ENCODE assay signal across 14 mouse cellular contexts in genomic region chr1:162016982-162017381, GRCm38 (mm10). TPM values are rescaled to one million over a fixed set of nuclear protein-coding genes. Genes with fewer than 3 reads are reported as not detected.
DNase-seq lines count a peak whose midpoint lies in the region; ATAC-seq lines count a peak whose summit lies in the region.
"Had no signal": no experiment of that assay in that cellular context is flagged by ENCODE, and none has a peak within 500 bp of the region (broad histone marks: within the 10 kb centered on the region; RNA-seq: fewer than 3 reads in every experiment).

No protein-coding gene starts in this region.

- H3K4me2 ChIP-seq in forebrain, embryonic 11.5 days (ENCODE audit: low read depth, low read length, severe bottlenecking): no peak overlapping the region
- no peak overlapping the region for H3K4me2 ChIP-seq in forebrain, embryonic 13.5 days
- no peak overlapping the region for H3K4me2 ChIP-seq in kidney, embryonic 14.5 days (replicated peaks; ENCODE audit: low read depth, low read length)
- H3K4me2 ChIP-seq in embryonic facial prominence, embryonic 12.5 days (replicated peaks): 0 out of 2 replicates have a peak overlapping the region, but pooled peaks have one; percentile 13

- 65% methylated on average over 7 of the region's 7 CpGs for WGBS in forebrain, embryonic 11.5 days
- WGBS in forebrain, embryonic 13.5 days: 51% methylated on average over 7 of the region's 7 CpGs
- WGBS in kidney, embryonic 14.5 days: 15% methylated on average over 7 of the region's 7 CpGs
- WGBS in embryonic facial prominence, embryonic 12.5 days: 11% methylated on average over 7 of the region's 7 CpGs

- no peaks in the 10 kb centered on the region for H3K27me3 ChIP-seq in forebrain, embryonic 11.5 days (ENCODE audit: control insufficient read depth, insufficient read depth, low read length)
- H3K27me3 ChIP-seq in forebrain, embryonic 13.5 days: no peaks in the 10 kb centered on the region
- H3K27me3 ChIP-seq in kidney, embryonic 14.5 days (ENCODE audit: control insufficient read depth, insufficient read depth, low read length): no peaks in the 10 kb centered on the region
- no peaks in the 10 kb centered on the region for H3K27me3 ChIP-seq in embryonic facial prominence, embryonic 12.5 days

- no peak for DNase-seq in forebrain, embryonic 11.5 days (ENCODE audit: low spot score)
- no peak for DNase-seq in kidney, postnatal 10 days
- DNase-seq in mesoderm, embryonic 11.5 days (ENCODE audit: low read depth, low spot score): peak; percentile 87
- DNase-seq in ovary, postnatal 14 days (ENCODE audit: low spot score): no peak
- DNase-seq: adrenal gland, postnatal 14 days; cerebellum, adult 11-12 months; kidney, adult 8-10 months; lung, postnatal 36 days had no signal

- no peak for ATAC-seq in forebrain, embryonic 11.5 days (replicated peaks; ENCODE audit: low FRiP score)
- no peak for ATAC-seq in forebrain, embryonic 13.5 days
- peak; percentile 53; the same call in 1 of the 2 replicates for ATAC-seq in kidney, embryonic 14.5 days (ENCODE audit: low FRiP score, low TSS enrichment)
- ATAC-seq in embryonic facial prominence, embryonic 12.5 days (ENCODE audit: insufficient number of reproducible peaks, insufficient read depth, low FRiP score, low TSS enrichment): peak; percentile 49; the same call in 1 of the 2 replicates
- ATAC-seq in CD4-positive, CD25-positive, alpha-beta regulatory T cell, adult 4 months: no peak
- ATAC-seq: midbrain, embryonic 16.5 days had no signal

- H3K9me3 ChIP-seq in forebrain, embryonic 11.5 days (ENCODE audit: control insufficient read depth, low read length): no peaks in the 10 kb centered on the region
- H3K9me3 ChIP-seq in forebrain, embryonic 13.5 days (replicated peaks): no peaks in the 10 kb centered on the region
- H3K9me3 ChIP-seq in kidney, embryonic 14.5 days (ENCODE audit: control insufficient read depth, low read length): no peaks in the 10 kb centered on the region
- H3K9me3 ChIP-seq in embryonic facial prominence, embryonic 12.5 days: no peaks in the 10 kb centered on the region

- H3K27ac ChIP-seq in forebrain, embryonic 11.5 days (ENCODE audit: low read depth, low read length): peak overlapping the region; percentile 59; the same call in 1 of the 2 replicates
- no peak overlapping the region for H3K27ac ChIP-seq in forebrain, embryonic 13.5 days
- H3K27ac ChIP-seq in kidney, embryonic 14.5 days (ENCODE audit: low read depth, low read length): peak overlapping the region; percentile 79
- peak overlapping the region; percentile 98 for H3K27ac ChIP-seq in embryonic facial prominence, embryonic 12.5 days

- H3K36me3 ChIP-seq in forebrain, embryonic 11.5 days (ENCODE audit: control insufficient read depth, insufficient read depth, low read length): no peaks in the 10 kb centered on the region
- H3K36me3 ChIP-seq in forebrain, embryonic 13.5 days (ENCODE audit: poor library complexity, severe bottlenecking): no peaks in the 10 kb centered on the region
- no peaks in the 10 kb centered on the region for H3K36me3 ChIP-seq in kidney, embryonic 14.5 days (ENCODE audit: control insufficient read depth, insufficient read depth, low read length)
- no peaks in the 10 kb centered on the region for H3K36me3 ChIP-seq in embryonic facial prominence, embryonic 12.5 days

- H3K9ac ChIP-seq in forebrain, embryonic 11.5 days (ENCODE audit: low read length): no peak overlapping the region
- no peak overlapping the region for H3K9ac ChIP-seq in forebrain, embryonic 13.5 days
- no peak overlapping the region for H3K9ac ChIP-seq in kidney, embryonic 14.5 days (ENCODE audit: low read depth, low read length)
- peak overlapping the region; percentile 25; the same call in 1 of the 2 replicates for H3K9ac ChIP-seq in embryonic facial prominence, embryonic 12.5 days

- H3K4me3 ChIP-seq in forebrain, embryonic 11.5 days (ENCODE audit: low read depth, low read length): no peak overlapping the region
- no peak overlapping the region for H3K4me3 ChIP-seq in forebrain, embryonic 13.5 days
- H3K4me3 ChIP-seq in kidney, embryonic 14.5 days (ENCODE audit: low read length): no peak overlapping the region
- no peak overlapping the region for H3K4me3 ChIP-seq in embryonic facial prominence, embryonic 12.5 days

- H3K4me1 ChIP-seq in forebrain, embryonic 11.5 days (replicated peaks; ENCODE audit: control insufficient read depth, insufficient read depth, low read length): peaks cover 4% of the 10 kb centered on the region; the same call in 1 of the 2 replicates
- H3K4me1 ChIP-seq in forebrain, embryonic 13.5 days: peaks cover 11% of the 10 kb centered on the region; the same call in 1 of the 2 replicates
- peaks cover 43% of the 10 kb centered on the region for H3K4me1 ChIP-seq in kidney, embryonic 14.5 days (ENCODE audit: control insufficient read depth, insufficient read depth, low read length)
- H3K4me1 ChIP-seq in embryonic facial prominence, embryonic 12.5 days: peaks cover 72% of the 10 kb centered on the region

RNA-seq across cellular contexts. Expression of gene 4930558K02Rik, which starts 37.5 kb away (rescaled TPM):
- not detected in 2 replicates for polyA plus RNA-seq in forebrain, embryonic 11.5 days (2014; fragmentation: Nextera tagmentation; extraction: Ambion mirVana)
- not detected in 2 replicates for polyA plus RNA-seq in forebrain, embryonic 13.5 days (2015; fragmentation: Nextera tagmentation; extraction: Ambion mirVana)
- not detected in 2 replicates for polyA plus RNA-seq in kidney, embryonic 14.5 days (2014; fragmentation: Nextera tagmentation; extraction: Ambion mirVana)
- not detected in 2 replicates for polyA plus RNA-seq in embryonic facial prominence, embryonic 12.5 days (2016; fragmentation: Nextera tagmentation; extraction: Ambion mirVana)
- not detected for polyA plus RNA-seq in CD4-positive, CD25-positive, alpha-beta regulatory T cell, adult 4 months (2017; shearing (Covaris generic))
- polyA plus RNA-seq: spleen, adult 2 months had no signal

RNA-seq across cellular contexts. Expression of gene Pigc, which starts 48.0 kb away (rescaled TPM):
- 30.1 and 30.6 TPM in 2 replicates for polyA plus RNA-seq in forebrain, embryonic 11.5 days (2014; fragmentation: Nextera tagmentation; extraction: Ambion mirVana)
- 30.9 and 31.6 TPM in 2 replicates for polyA plus RNA-seq in forebrain, embryonic 13.5 days (2015; fragmentation: Nextera tagmentation; extraction: Ambion mirVana)
- polyA plus RNA-seq in kidney, embryonic 14.5 days (2014; fragmentation: Nextera tagmentation; extraction: Ambion mirVana): 33.6 and 42.2 TPM in 2 replicates
- 44.1 and 48.3 TPM in 2 replicates for polyA plus RNA-seq in embryonic facial prominence, embryonic 12.5 days (2016; fragmentation: Nextera tagmentation; extraction: Ambion mirVana)
- 10 to 100 TPM; 26.7 to 28.0 TPM for polyA plus RNA-seq in CD4-positive, CD25-positive, alpha-beta regulatory T cell, adult 4 months (2017; shearing (Covaris generic))

Comparison
In these comparisons a context has a peak if more than half of its experiments do, and no peak if none do; other contexts are left out.
1. ATAC-seq: peak in kidney, embryonic 14.5 days (single experiment) and embryonic facial prominence, embryonic 12.5 days (single experiment); none in forebrain, embryonic 11.5 days (single experiment), forebrain, embryonic 13.5 days (single experiment) and CD4-positive, CD25-positive, alpha-beta regulatory T cell, adult 4 months (single experiment).